Mouse (Mus musculus) myocyte (in vitro differentiated cells): ENCODE results near the gene Zmynd8. TPM values are rescaled to one million over a fixed set of nuclear protein-coding genes. Genes with fewer than 3 reads are reported as not detected.
A peak's percentile ranks its signal among the peaks of the same experiment; 100 is the strongest.

Source experiments
- H3K27me3 ChIP-seq: one replicate; pipeline ENCODE4 v1.6.1; 2011; ENCODE audit not compliant: control insufficient read depth, insufficient read depth, insufficient read length
- H3K36me3 ChIP-seq: one replicate; pipeline ENCODE4 v1.6.1; 2011; ENCODE audit not compliant: control insufficient read depth, insufficient read depth
- H3K4me2 ChIP-seq: one replicate; pipeline ENCODE4 v1.6.1; 2011; ENCODE audit warnings: low read depth, control low read depth
- H3K4me3 ChIP-seq: one replicate; pipeline ENCODE4 v1.5.1; 2011; ENCODE audit warnings: mild to moderate bottlenecking, control low read depth, moderate library complexity
- H3K79me2 ChIP-seq: one replicate; pipeline ENCODE4 v1.6.1; 2011; ENCODE audit not compliant: control insufficient read depth, insufficient read depth
- H3ac ChIP-seq: one replicate; pipeline ENCODE4 v1.6.1; 2011; ENCODE audit not compliant: control insufficient read depth, insufficient read length
- CEBPB ChIP-seq: IDR thresholded peaks from 2 replicates; pipeline ENCODE4 v1.6.1; 2011; ENCODE audit warnings: mild to moderate bottlenecking, moderate library complexity; ENCODE audit not compliant: poor library complexity, insufficient read depth, severe bottlenecking
- E2F4 ChIP-seq: IDR thresholded peaks from one replicate; pipeline ENCODE4 v1.6.1; 2011; ENCODE audit warnings: mild to moderate bottlenecking, control low read depth, moderate library complexity; ENCODE audit not compliant: insufficient read depth
- MAX ChIP-seq: IDR thresholded peaks from one replicate; pipeline ENCODE4 v1.6.1; 2011; ENCODE audit warnings: low read depth, mild to moderate bottlenecking, control low read depth
- MYOD1 ChIP-seq, 3 experiments: IDR thresholded peaks; one replicate each; pipeline ENCODE4 v1.6.1; 2011; ENCODE audit warnings: control low read depth in 2 of 3, low read depth in 2 of 3, mild to moderate bottlenecking in 2 of 3, moderate library complexity in 1 of 3; ENCODE audit not compliant: insufficient read length in 2 of 3, control insufficient read depth in 1 of 3
- MYOG ChIP-seq, 3 experiments: IDR thresholded peaks; one replicate each; pipeline ENCODE4 v1.6.1; 2011; ENCODE audit warnings: control low read depth in 2 of 3, low read depth in 2 of 3, mild to moderate bottlenecking in 2 of 3; ENCODE audit not compliant: insufficient read length in 2 of 3, control insufficient read depth in 1 of 3, insufficient read depth in 1 of 3
- POLR2A ChIP-seq: IDR thresholded peaks from one replicate; pipeline ENCODE4 v1.6.1; 2011; ENCODE audit warnings: low read depth, mild to moderate bottlenecking, control low read depth, moderate library complexity; ENCODE audit not compliant: insufficient read length
- POLR2AphosphoS2 ChIP-seq: IDR thresholded peaks from one replicate; pipeline ENCODE4 v1.6.1; 2011; ENCODE audit warnings: low read depth, control low read depth; ENCODE audit not compliant: insufficient read length
- REST ChIP-seq: IDR thresholded peaks from one replicate; pipeline ENCODE4 v1.6.1; 2011; ENCODE audit warnings: mild to moderate bottlenecking, control low read depth, moderate library complexity; ENCODE audit not compliant: insufficient read depth, insufficient read length
- SRF ChIP-seq: IDR thresholded peaks from one replicate; pipeline ENCODE4 v1.6.1; 2011; ENCODE audit warnings: low read depth; ENCODE audit not compliant: control insufficient read depth, insufficient read length
- TCF12 ChIP-seq: IDR thresholded peaks from one replicate; pipeline ENCODE4 v1.6.1; 2011; ENCODE audit warnings: mild to moderate bottlenecking, control low read depth; ENCODE audit not compliant: poor library complexity, insufficient read depth, severe bottlenecking
- TCF3 ChIP-seq: IDR thresholded peaks from one replicate; pipeline ENCODE4 v1.6.1; 2011; ENCODE audit warnings: low read depth, control low read depth; ENCODE audit not compliant: insufficient read length
- USF1 ChIP-seq: IDR thresholded peaks from one replicate; pipeline ENCODE4 v1.6.1; 2011; ENCODE audit warnings: low read depth, mild to moderate bottlenecking, control low read depth, moderate library complexity
- polyA plus RNA-seq: library from polyadenylated mRNA; unstranded; fragments of >200 nt; fragmentation: generic; extraction: Trizol; gene quantifications from one replicate; pipeline ENCODE4 v1.2.1, GENCODE M21; 2012; ENCODE audit warnings: missing spikeins

Zmynd8 gene
- polyA plus RNA-seq, result 20.9 TPM

DNA sequence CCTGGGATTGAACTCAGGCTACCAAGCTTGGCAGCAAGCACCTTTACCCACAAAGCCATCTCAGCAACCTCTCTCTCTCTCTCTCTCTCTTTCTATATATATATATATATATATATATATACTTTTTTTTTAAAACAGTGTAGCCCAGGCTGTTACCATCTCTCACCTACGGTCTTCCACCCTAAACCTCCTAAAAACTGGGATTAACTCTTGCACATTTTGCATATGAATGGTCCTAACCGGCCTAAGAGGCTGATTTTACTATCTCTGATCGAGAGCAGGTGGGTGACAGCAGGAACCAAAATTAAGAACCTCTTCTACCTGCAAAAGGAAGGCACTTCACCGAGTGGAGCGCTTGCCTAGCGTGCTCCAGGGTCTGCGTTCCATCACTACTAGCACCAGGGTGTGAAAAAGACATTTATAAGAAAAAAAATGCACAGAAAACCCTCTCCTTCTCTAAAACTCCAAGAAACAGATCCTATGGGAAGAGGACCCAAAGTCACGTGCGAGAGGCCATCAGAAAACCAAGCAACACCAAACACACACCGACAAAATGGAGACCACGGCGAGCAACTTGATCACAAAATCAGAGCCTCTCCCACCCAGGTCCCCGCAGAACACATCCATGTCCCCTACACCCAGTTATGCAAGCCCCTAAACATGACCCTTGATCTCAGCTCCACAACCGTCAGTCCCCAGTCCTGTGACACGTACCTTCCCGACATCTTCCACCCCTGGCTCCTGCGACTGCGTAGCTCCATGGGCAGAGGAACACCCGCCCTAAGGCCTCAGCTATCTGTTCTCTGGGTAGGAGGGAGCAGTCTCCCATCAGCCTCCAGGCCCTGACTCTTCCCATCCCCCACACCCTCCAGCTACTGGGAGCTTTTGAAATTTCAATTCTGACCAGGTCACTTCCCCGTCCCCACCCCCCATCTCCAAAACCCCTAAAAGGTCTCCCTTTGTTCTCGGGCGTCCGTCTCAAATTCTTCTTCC lies at the start of gene Zmynd8:
TSS of gene Zmynd8 (minus strand) at position 815 of the 993 bp plus-strand sequence.
- TF ChIP-seq E2F4, result no peak
- TF ChIP-seq MYOD1 (IDR thresholded peaks at IDR 0.05; ENCODE audit: control insufficient read depth in 1 of 3, insufficient read length in 2 of 3, low read depth in 2 of 3), result no peak
- no peak for TF ChIP-seq SRF
- no peak for TF ChIP-seq TCF3
- TF ChIP-seq MYOG (IDR thresholded peaks at IDR 0.05; ENCODE audit: control insufficient read depth in 1 of 3, insufficient read depth in 1 of 3, insufficient read length in 2 of 3, low read depth in 2 of 3), result no peak
- Histone ChIP-seq H3K4me2 (peak within 1 kb of the TSS; percentile 50), H3K79me2 (no peaks in the 10 kb centered on the region), H3K36me3 (no peaks in the 10 kb centered on the region), H3K27me3 (no peaks in the 10 kb centered on the region), H3K4me3 (no peak within 1 kb of the TSS), H3ac (no peak within 1 kb of the TSS)

DNA sequence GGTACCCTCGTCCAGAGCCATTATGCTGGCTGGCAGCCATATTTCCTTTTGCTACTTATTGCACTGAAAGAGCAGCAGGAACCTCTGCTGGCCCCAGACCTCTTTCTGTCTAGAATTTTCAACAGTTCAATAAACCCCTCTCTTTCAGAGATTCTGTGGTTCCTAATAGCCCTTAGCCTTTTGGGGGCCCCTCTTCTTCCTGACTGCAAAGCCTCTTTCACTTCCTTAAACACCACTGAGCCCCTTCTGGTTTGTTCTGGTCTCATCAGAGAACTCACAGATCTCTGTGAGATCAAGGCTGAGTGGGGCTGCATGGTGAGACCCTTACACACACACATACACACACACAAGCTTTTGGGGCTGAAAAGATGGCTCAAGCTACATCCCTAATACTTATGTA lies 49.2 kb upstream of the Zmynd8 start:
- Histone ChIP-seq H3K4me2 (no peak overlapping the region), H3K27me3 (no peaks in the 10 kb centered on the region), H3K79me2 (no peaks in the 10 kb centered on the region), H3ac (no peak overlapping the region), H3K36me3 (no peaks in the 10 kb centered on the region), H3K4me3 (no peak overlapping the region)
- no peak for TF ChIP-seq POLR2AphosphoS2
- no peak for TF ChIP-seq POLR2A
- TF ChIP-seq CEBPB, result no peak
- TF ChIP-seq TCF3, result no peak
- no peak for TF ChIP-seq SRF
- no peak for TF ChIP-seq MAX
- TF ChIP-seq REST, result no peak

DNA sequence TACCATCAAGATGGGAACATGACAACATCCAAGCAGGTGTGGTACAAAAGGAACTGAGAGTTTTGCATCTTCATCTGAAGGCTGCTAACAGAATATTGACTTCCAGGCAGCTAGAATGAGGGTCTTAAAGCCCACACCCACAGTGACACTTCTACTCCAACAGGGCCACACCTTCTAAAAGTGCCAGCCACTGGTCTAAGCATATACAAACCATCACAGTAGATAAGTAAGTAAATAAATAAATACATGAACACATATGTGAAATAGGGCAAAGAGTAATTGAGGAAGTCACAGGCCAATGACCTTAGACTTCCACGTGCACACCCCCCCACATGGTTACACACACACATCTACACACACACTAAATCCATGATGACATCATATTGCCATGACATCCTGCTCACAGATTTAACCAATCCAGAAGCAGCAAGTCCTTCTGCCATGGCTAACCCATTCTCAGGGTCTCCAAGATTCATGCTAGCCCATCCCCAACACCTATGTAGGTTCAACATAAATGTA lies 47.3 kb upstream of the Zmynd8 start:
- no peaks in the 10 kb centered on the region for H3K27me3 ChIP-seq
- TF ChIP-seq POLR2A, result no peak
- no peak for TF ChIP-seq SRF
- no peak for TF ChIP-seq TCF12
- no peak for TF ChIP-seq REST
- TF ChIP-seq TCF3, result no peak

DNA sequence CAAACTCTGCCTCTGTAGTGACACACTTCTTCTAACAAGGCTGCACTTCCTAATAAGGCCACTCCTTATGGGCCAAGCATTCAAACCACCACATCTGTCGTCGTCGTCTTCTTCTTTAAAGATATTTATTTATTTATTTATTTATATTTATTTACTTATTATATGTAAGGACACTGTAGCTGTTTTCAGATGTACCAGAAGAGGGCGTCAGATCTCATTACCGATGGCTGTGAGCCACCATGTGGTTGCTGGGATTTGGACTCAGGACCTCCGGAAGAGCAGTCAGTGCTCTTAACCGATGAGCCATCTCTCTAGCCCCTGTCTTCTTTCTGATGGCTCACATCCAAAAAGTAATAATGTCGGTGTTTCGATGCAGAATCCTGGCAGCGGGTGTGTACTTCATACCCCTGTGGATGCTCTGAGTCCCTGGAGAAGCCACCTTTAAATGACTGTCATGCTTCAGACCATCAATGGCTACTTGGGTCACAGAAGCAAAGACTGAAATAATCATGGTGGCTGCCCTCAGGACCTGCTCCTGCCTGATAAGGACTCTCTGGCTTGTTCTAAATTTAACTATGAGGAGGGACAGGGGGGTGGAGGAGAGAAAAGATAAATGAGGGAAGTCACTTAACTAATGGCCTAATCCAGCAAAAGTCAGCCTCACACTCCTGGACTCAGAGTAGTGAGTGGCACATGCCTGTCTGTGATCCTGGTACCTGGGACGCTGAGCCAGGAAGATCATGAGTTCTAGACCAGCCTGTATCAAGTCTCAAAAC lies 45.9 kb upstream of the Zmynd8 start:
- H3K79me2 ChIP-seq, result no peaks in the 10 kb centered on the region
- no peak overlapping the region for H3K4me3 ChIP-seq
- H3K4me2 ChIP-seq, result no peak overlapping the region
- H3K36me3 ChIP-seq, result no peaks in the 10 kb centered on the region
- H3ac ChIP-seq, result no peak overlapping the region
- TF ChIP-seq USF1 (no peak), E2F4 (no peak), CEBPB (no peak), MYOD1 (IDR thresholded peaks at IDR 0.05; ENCODE audit: control insufficient read depth in 1 of 3, insufficient read length in 2 of 3, low read depth in 2 of 3) (no peak), REST (no peak), MYOG (IDR thresholded peaks at IDR 0.05; ENCODE audit: control insufficient read depth in 1 of 3, insufficient read depth in 1 of 3, insufficient read length in 2 of 3, low read depth in 2 of 3) (no peak), MAX (no peak), TCF3 (no peak), SRF (no peak), POLR2A (no peak)
- H3K27me3 ChIP-seq, result no peaks in the 10 kb centered on the region

More for the DNA sequence above, 47.3 kb upstream of the Zmynd8 start:
- Histone ChIP-seq H3K4me2 (no peak overlapping the region), H3K36me3 (no peaks in the 10 kb centered on the region), H3ac (no peak overlapping the region), H3K4me3 (no peak overlapping the region), H3K79me2 (no peaks in the 10 kb centered on the region)

DNA sequence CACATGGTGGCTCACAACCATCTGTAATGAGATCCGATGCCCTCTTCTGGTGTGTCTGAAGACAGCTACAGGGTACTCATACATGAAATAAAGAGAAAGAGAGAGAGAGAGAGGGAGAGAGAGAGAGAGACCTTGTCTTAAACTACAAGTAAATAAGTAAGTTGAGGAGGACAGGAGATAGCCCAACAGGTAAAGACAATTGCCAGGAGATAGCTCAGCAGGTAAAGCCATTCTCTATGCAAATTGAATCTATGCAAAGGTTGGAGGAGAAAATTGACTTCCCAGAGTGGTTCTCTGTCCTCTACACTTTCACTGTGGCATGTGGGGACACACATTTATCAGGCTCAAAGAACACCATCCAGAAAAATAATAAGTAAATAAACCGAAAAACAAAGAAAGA lies 44.3 kb upstream of the Zmynd8 start:
- Histone ChIP-seq H3K4me3 (no peak overlapping the region), H3K27me3 (no peaks in the 10 kb centered on the region), H3K4me2 (no peak overlapping the region), H3ac (no peak overlapping the region), H3K36me3 (no peaks in the 10 kb centered on the region), H3K79me2 (no peaks in the 10 kb centered on the region)
- TF ChIP-seq REST (no peak), SRF (no peak), E2F4 (no peak), TCF3 (no peak), MAX (no peak), POLR2AphosphoS2 (no peak), MYOD1 (IDR thresholded peaks at IDR 0.05; ENCODE audit: control insufficient read depth in 1 of 3, insufficient read length in 2 of 3, low read depth in 2 of 3) (no peak)
